Mouse (Mus musculus): ENCODE measurements at regions not wholly inside any gene's neighbourhood (a gene's known extent, or its start where the extent isn't known, plus 50 kb on each side); places are given as distances from the start of the nearest gene placed in this dataset.

DNA sequence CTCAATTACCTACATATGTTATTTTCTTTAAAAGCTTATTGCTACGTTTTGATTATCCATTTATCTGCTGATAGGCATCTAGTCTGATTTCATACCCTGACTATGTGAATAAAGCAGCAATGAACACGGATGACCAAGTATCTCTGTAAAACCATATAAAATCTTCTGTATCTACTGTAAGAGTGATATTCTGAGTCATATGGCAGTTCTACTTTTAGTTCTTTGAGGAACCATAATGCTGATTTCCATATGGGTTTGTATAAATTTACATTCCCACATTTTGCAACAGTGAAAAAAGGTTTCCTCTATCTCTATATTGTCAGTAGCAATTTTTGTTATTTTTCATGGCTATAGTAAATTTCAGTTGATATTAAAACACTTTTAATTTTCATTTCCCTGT, 280.6 kb downstream of the Fsip2 start:
- DNase-seq (ENCODE audit: low spot score in 2 of 2) = no peak

DNA sequence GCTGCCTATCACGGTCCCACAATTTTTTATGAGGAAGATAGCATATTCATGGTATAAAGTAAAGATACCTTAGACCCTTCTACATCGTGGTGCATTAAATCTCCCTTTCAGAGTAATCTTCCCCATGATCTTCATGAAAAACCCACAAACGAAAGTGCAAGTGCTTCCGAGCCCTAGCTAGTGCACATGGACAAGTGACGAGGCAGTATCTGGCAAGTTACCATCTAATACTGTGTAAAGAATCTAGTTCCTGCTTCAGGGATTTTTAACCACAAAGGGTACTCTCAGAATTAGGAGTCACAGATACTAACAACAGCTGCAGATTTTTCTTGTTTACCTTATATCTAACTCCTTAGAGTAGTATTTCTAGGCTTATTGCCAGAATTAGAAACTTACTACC, 282.8 kb downstream of the Fsip2 start:
- no peak for DNase-seq (ENCODE audit: low spot score in 2 of 2)

DNA sequence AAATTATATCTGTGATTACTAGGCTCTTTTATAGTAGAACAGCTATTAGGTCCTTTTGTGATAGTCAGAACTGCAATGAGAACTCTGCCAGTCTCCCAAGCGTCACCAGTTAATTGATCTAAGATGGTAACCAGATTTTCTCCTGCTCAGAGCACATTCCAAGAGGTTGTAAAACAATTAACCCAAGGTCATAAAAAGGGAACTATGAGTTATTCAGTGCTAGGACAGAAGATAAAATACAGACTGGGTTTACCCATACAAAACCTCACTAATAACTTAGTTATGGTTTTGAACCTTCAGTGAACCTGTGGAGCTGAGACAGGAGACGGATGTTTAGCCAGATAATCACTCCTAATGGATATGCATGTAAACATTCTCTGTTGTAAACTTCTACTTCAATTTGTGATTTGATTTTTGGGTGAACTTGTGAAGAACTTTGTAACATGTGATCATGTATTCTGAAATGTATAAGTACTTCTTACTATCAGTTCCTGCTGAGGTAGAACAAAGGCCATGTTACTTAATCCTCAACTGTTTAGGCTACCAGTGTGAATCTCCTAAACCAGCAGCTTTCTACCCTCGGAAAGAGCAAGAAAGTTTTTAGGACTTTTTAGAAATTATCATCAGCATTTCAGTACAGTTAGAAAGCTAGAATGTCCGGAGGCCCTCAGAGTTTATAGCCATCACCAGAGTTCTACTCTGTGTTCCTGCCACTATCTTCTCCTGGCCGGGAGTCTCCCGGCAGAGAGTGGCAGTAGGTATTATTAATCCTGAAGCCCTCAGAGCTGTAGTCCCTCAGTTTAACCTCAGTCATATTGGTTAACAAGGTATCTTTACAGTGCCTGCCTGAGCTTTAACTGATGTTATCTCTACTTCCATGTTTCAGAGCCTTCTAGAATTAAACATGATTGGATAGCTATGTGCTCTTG, 308.0 kb downstream of the Fsip2 start:
- DNase-seq (ENCODE audit: low spot score in 2 of 2) = no peak

DNA sequence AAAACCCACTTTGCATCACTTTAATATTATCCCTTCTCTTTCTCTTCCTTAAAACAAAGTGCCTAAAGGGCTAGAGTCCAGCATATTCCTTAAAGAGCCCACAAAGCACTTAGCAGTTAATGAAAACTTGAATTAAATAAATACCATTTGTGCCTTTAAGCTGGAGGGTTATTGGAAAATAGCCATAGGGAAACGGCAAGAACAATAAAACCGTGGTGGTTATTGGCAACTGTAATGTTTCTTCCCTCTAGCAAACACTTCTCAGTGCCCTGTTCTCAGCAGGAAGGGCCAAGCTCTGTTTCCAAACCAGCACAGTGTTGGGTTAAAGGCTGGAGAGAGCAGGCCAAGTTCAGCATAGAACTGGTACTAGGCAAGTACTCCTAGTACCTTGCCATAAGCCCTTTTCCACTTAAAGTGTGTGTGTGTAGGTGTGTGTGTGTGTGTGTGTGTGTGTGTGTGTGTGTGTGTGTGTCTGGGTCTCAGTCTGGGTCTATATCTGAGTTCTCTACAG, 313.4 kb downstream of the Fsip2 start:
- DNase-seq (ENCODE audit: low spot score in 2 of 2) = no peak

DNA sequence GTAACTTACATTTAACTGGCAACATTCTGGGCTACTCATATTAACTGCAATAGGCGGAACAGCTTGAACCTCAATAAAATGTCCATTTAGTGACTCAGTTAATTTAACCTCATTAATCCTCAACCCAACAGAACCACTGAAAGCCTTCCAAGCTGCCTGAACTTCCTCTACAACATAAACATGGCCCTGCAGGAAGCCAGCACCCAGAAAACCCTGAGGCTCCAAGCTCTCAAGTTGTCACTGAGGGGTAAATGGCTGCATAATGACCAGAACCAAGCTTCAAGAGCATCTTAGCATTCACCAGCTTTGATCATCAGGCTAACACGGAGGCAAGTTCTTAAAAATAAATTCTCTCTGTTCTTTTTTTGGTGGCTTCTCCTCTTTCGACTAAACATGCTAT, 315.2 kb downstream of the Fsip2 start:
- DNase-seq (ENCODE audit: low spot score in 2 of 2) = no peak

DNA sequence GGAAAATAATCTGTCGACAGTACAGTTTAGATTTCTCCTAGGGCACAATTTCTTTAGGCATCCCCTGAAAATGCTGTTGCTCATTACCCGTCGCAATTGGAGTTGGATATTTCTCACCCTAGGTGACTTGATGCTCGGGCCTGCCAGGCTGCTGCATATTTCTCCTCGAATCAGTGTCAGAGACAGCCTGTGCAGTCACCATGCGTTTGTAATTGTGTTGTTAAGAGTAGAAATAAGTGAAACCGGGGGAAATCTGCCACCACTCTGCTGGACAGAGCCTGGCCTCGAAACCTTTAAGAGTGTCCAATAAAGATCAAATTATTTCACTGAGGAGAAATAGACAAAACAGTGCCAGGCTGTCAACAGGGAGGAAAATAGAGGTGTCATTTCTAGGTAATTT, 340.7 kb upstream of the Zc3h15 start:
- DNase-seq (ENCODE audit: low spot score in 2 of 2) = no peak

DNA sequence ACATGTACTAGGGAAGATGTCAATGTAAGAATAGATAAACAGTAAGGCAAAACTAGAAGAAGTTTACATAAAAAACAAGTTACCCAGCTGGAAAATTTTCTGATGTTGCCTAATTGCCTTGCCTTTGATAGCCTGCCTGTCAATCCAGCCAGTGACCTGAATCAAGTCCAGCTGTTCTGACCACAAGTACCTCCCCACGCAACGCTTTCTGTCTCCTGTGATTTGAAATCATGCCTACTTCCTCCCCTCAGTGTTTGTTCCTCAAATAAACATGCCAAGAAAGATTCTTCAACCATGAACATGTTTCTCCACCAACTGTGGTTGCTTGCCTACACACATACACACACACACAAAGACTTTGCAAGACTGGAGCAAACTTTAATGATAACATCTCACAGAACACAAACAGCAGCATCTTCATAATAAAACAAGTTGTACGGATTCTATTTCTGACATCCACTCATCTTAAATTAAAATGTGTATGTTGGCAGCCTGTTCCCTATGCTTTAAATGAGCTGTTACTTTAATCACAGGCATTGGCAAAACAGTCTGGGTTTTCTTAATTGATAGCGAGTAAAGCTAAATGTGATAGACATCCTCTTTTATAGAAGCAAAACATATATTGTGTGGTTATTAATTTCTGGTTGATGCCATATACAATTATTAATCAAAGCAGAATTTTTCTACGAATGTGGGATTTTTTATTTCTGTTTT, 312.0 kb upstream of the Zc3h15 start:
- DNase-seq (ENCODE audit: low spot score in 2 of 2) = no peak

DNA sequence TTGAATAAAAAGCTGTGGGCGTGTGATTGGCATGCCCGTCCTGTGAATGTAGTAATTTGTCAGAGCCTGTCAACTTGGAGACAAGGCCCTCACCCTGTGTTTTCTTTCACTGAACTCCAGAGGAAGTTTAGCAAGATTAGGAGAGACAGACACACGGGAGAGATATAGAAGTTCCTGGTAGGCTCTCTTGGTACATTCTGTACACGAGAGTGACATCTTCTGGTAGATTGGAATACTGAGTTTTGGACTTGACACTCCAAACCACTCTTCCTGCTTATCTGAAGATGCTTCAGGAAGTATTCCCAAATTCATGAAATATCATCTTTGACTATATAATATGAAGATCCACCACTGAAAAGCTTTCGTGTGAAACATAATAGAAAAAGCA, 311.5 kb upstream of the Zc3h15 start:
- DNase-seq (ENCODE audit: low spot score in 2 of 2) = no peak

DNA sequence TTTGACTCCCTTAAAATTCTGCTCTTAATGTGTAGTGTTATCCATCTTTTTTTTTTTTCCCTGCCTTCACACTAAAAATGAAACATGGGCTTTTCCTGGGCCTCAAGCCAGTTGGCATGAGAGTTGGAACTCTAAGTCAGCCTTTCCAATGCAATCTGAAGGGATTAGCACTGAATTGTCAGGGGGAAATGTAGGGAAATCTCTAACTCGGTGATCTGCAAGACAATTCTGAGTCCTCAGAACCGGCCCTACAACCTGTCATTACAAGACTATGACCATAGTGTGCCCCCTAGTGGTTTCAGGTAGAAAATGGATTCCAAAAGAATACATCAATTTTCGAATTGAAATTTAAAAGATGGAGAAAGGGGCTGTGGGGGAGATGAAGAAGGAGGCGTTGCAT, 306.9 kb upstream of the Zc3h15 start:
- DNase-seq (ENCODE audit: low spot score in 2 of 2) = peak in 1 of 2 experiments; percentile 6

DNA sequence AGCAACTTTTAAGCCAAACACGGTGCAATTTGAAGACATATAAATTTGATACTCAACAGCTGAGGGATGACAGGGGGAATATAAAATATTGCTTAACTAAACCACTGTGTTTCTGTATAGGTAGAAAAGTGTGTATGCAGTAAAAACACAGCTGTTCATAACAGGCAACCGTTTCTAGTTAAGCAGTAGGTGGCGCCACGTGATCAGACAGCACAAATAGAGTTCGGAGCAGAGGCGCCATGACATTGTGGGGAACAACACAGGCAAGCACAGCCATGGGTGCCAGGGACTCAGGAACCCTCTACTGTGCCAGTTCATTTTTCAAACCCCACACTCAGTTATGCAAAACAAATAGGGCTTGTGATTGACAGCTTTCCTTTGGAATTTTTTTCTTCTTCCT, 304.1 kb upstream of the Zc3h15 start:
- no peak for DNase-seq (ENCODE audit: low spot score in 2 of 2)

Data from frontal cortex, postnatal 25 days (tissue).